Mouse (Mus musculus): Measurements from ENCODE around the gene Ppm1m. TPM values are rescaled to one million over a fixed set of nuclear protein-coding genes. Genes with fewer than 3 reads are reported as not detected.
A peak's percentile ranks its signal among the peaks of the same experiment; 100 is the strongest.

Gene Ppm1m
- polyA plus RNA-seq, 1 experiment from 2014 or later: 17.2 TPM

- WGBS: 2% methylated on average over 24 of the region's 24 CpGs
- peak overlapping the region; percentile 97 for H3K27ac ChIP-seq
- H3K9ac ChIP-seq: peak overlapping the region; percentile 52
- H3K4me2 ChIP-seq: peak overlapping the region; percentile 52
- H3K27me3 ChIP-seq (replicated peaks): no peaks in the 10 kb centered on the region; the same call in 1 of the 2 replicates
- peaks cover 38% of the 10 kb centered on the region for H3K4me1 ChIP-seq
- no peaks in the 10 kb centered on the region for H3K36me3 ChIP-seq (replicated peaks)
- peak overlapping the region; percentile 51 for H3K4me3 ChIP-seq
- peak; percentile 68 for ATAC-seq (replicated peaks)
- H3K9me3 ChIP-seq: no peaks in the 10 kb centered on the region
Observed at GRCm38 (mm10) chr9:106159784-106160301, 39.7 kb downstream of the Ppm1m start.

GRCm38 (mm10) chr9:106159237-106159636 is 40.3 kb downstream of the Ppm1m start:
- Histone ChIP-seq H3K27me3 (replicated peaks) (no peaks in the 10 kb centered on the region), H3K36me3 (replicated peaks) (no peaks in the 10 kb centered on the region), H3K4me1 (peaks cover 38% of the 10 kb centered on the region), H3K4me2 (peak overlapping the region; percentile 52), H3K27ac (peak overlapping the region; percentile 97), H3K9ac (no peak overlapping the region), H3K4me3 (peak overlapping the region; percentile 51; the same call in 1 of the 2 replicates), H3K9me3 (no peaks in the 10 kb centered on the region)
- no peak for ATAC-seq (replicated peaks)
- 82% methylated on average over 9 of the region's 9 CpGs for WGBS

GRCm38 (mm10) chr9:106158037-106158491 is 41.5 kb downstream of the Ppm1m start, which contains the start of gene Glyctk:
Gene Glyctk (minus strand): TSS chr9:106158138.
- Histone ChIP-seq H3K36me3 (replicated peaks) (peaks cover 5% of the 10 kb centered on the region; the same call in 1 of the 2 replicates), H3K9ac (no peak within 1 kb of the TSS), H3K27ac (peak within 1 kb of the TSS; percentile 97; the same call in 1 of the 2 replicates), H3K4me1 (peaks cover 38% of the 10 kb centered on the region), H3K4me2 (no peak within 1 kb of the TSS), H3K4me3 (no peak within 1 kb of the TSS), H3K27me3 (replicated peaks) (no peaks in the 10 kb centered on the region), H3K9me3 (no peaks in the 10 kb centered on the region)
- 86% methylated on average over 6 of the region's 6 CpGs for WGBS
- no peak for ATAC-seq (replicated peaks)

- no peaks in the 10 kb centered on the region for H3K9me3 ChIP-seq
- ATAC-seq (replicated peaks): no peak
- peaks cover 5% of the 10 kb centered on the region; the same call in 1 of the 2 replicates for H3K36me3 ChIP-seq (replicated peaks)
- no peak overlapping the region for H3K4me3 ChIP-seq
- peaks cover 38% of the 10 kb centered on the region for H3K4me1 ChIP-seq
- H3K27me3 ChIP-seq (replicated peaks): no peaks in the 10 kb centered on the region
- H3K9ac ChIP-seq: no peak overlapping the region
- 0 out of 2 replicates have a peak overlapping the region, but pooled peaks have one; percentile 19 for H3K27ac ChIP-seq
- WGBS: 83% methylated on average over 10 of the region's 10 CpGs
- no peak overlapping the region for H3K4me2 ChIP-seq
Observed at GRCm38 (mm10) chr9:106157623-106157925, 42.0 kb downstream of the Ppm1m start.

GRCm38 (mm10) chr9:106156921-106157622 is 42.5 kb downstream of the Ppm1m start:
- no peaks in the 10 kb centered on the region for H3K9me3 ChIP-seq
- no peak overlapping the region for H3K4me3 ChIP-seq
- 76% methylated on average over 21 of the region's 21 CpGs for WGBS
- H3K4me1 ChIP-seq: peaks cover 43% of the 10 kb centered on the region
- H3K36me3 ChIP-seq (replicated peaks): peaks cover 5% of the 10 kb centered on the region; the same call in 1 of the 2 replicates
- H3K27me3 ChIP-seq (replicated peaks): no peaks in the 10 kb centered on the region
- no peak overlapping the region for H3K4me2 ChIP-seq
- H3K9ac ChIP-seq: no peak overlapping the region
- H3K27ac ChIP-seq: peak overlapping the region; percentile 19; the same call in 1 of the 2 replicates
- ATAC-seq (replicated peaks): peak; percentile 21; the same call in 1 of the 2 replicates

- peaks cover 46% of the 10 kb centered on the region for H3K4me1 ChIP-seq
- no peaks in the 10 kb centered on the region for H3K9me3 ChIP-seq
- H3K4me3 ChIP-seq: no peak overlapping the region
- no peak overlapping the region for H3K4me2 ChIP-seq
- H3K9ac ChIP-seq: no peak overlapping the region
- peak; percentile 57 for ATAC-seq (replicated peaks)
- 42% methylated on average over 5 of the region's 5 CpGs for WGBS
- H3K27me3 ChIP-seq (replicated peaks): no peaks in the 10 kb centered on the region
- peak overlapping the region; percentile 61 for H3K27ac ChIP-seq
- H3K36me3 ChIP-seq (replicated peaks): peaks cover 5% of the 10 kb centered on the region; the same call in 1 of the 2 replicates
Observed at GRCm38 (mm10) chr9:106156419-106156818, 43.1 kb downstream of the Ppm1m start.

- Histone ChIP-seq H3K4me2 (no peak overlapping the region), H3K27ac (peak overlapping the region; percentile 61; the same call in 1 of the 2 replicates), H3K36me3 (replicated peaks) (peaks cover 5% of the 10 kb centered on the region; the same call in 1 of the 2 replicates), H3K4me1 (peaks cover 56% of the 10 kb centered on the region), H3K9ac (no peak overlapping the region), H3K27me3 (replicated peaks) (no peaks in the 10 kb centered on the region), H3K9me3 (no peaks in the 10 kb centered on the region), H3K4me3 (no peak overlapping the region)
- no peak for ATAC-seq (replicated peaks)
- 83% methylated on average over 9 of the region's 9 CpGs for WGBS
Observed at GRCm38 (mm10) chr9:106154106-106154505, 45.4 kb downstream of the Ppm1m start.

GRCm38 (mm10) chr9:106149399-106149754 is 50.2 kb downstream of the Ppm1m start:
- 4% methylated on average over 10 of the region's 10 CpGs for WGBS

GRCm38 (mm10) chr9:106148541-106149398 is 50.8 kb downstream of the Ppm1m start:
- no peaks in the 10 kb centered on the region for H3K9me3 ChIP-seq
- peak overlapping the region; percentile 66 for H3K4me3 ChIP-seq
- H3K9ac ChIP-seq: peak overlapping the region; percentile 100
- H3K4me2 ChIP-seq: peak overlapping the region; percentile 68
- peak overlapping the region; percentile 96 for H3K27ac ChIP-seq
- peak; percentile 82 for ATAC-seq (replicated peaks)
- H3K4me1 ChIP-seq: peaks cover 39% of the 10 kb centered on the region
- H3K36me3 ChIP-seq (replicated peaks): peaks cover 5% of the 10 kb centered on the region; the same call in 1 of the 2 replicates
- under 1% methylated on average over 36 of the region's 36 CpGs for WGBS
- no peaks in the 10 kb centered on the region for H3K27me3 ChIP-seq (replicated peaks)

More at GRCm38 (mm10) chr9:106149399-106149754, 50.2 kb downstream of the Ppm1m start:
- Histone ChIP-seq H3K4me1 (peaks cover 39% of the 10 kb centered on the region), H3K27me3 (replicated peaks) (no peaks in the 10 kb centered on the region), H3K4me3 (peak overlapping the region; percentile 66), H3K9ac (peak overlapping the region; percentile 100), H3K9me3 (no peaks in the 10 kb centered on the region), H3K36me3 (replicated peaks) (peaks cover 5% of the 10 kb centered on the region; the same call in 1 of the 2 replicates), H3K27ac (peak overlapping the region; percentile 96), H3K4me2 (peak overlapping the region; percentile 68)
- peak; percentile 5; the same call in 1 of the 2 replicates for ATAC-seq (replicated peaks)

GRCm38 (mm10) chr9:106147851-106148431 is 51.6 kb downstream of the Ppm1m start:
- Histone ChIP-seq H3K4me3 (peak overlapping the region; percentile 66), H3K4me2 (peak overlapping the region; percentile 68), H3K27me3 (replicated peaks) (no peaks in the 10 kb centered on the region), H3K36me3 (replicated peaks) (no peaks in the 10 kb centered on the region), H3K27ac (peak overlapping the region; percentile 96), H3K9ac (peak overlapping the region; percentile 100), H3K9me3 (no peaks in the 10 kb centered on the region), H3K4me1 (peaks cover 39% of the 10 kb centered on the region)
- peak; percentile 67 for ATAC-seq (replicated peaks)
- under 1% methylated on average over 10 of the region's 10 CpGs for WGBS

- Histone ChIP-seq H3K4me3 (peak overlapping the region; percentile 66), H3K27ac (peak overlapping the region; percentile 96), H3K36me3 (replicated peaks) (no peaks in the 10 kb centered on the region), H3K4me1 (peaks cover 36% of the 10 kb centered on the region), H3K4me2 (peak overlapping the region; percentile 68), H3K9ac (peak overlapping the region; percentile 100), H3K9me3 (no peaks in the 10 kb centered on the region), H3K27me3 (replicated peaks) (no peaks in the 10 kb centered on the region)
- no peak; the same call in 1 of the 2 replicates for ATAC-seq (replicated peaks)
- 31% methylated on average over 5 of the region's 5 CpGs for WGBS
Observed at GRCm38 (mm10) chr9:106147281-106147680, 52.3 kb downstream of the Ppm1m start.

All from midbrain, embryonic 15.5 days (tissue).